Mouse (Mus musculus): ENCODE data around the gene Agbl2.

Agbl2 gene

GRCm38 (mm10) chr2:90871180-90871961 lies 88.8 kb downstream of the Agbl2 start:
- CTCF ChIA-PET, result no interaction called here

- CTCF ChIA-PET, result no interaction called here
These were observed 91.5 kb downstream of the Agbl2 start for GRCm38 (mm10) chr2:90874025-90874424.

- CTCF ChIA-PET, result no interaction called here
These were observed 92.7 kb downstream of the Agbl2 start for GRCm38 (mm10) chr2:90875239-90875638.

GRCm38 (mm10) chr2:90877584-90878259 lies 95.2 kb downstream of the Agbl2 start:
- CTCF ChIA-PET, result no interaction called here

- CTCF ChIA-PET, result no interaction called here
These were observed 96.9 kb downstream of the Agbl2 start for GRCm38 (mm10) chr2:90879419-90879818.

GRCm38 (mm10) chr2:90880144-90880785 lies 97.7 kb downstream of the Agbl2 start:
- CTCF ChIA-PET, result no interaction called here

- CTCF ChIA-PET, result no interaction called here
These were observed 99.3 kb downstream of the Agbl2 start for GRCm38 (mm10) chr2:90881824-90882223.

All from spleen, embryonic (tissue).